Mouse (Mus musculus): ENCODE measurements around the gene 4933415A04Rik. TPM values are rescaled to one million over a fixed set of nuclear protein-coding genes. Genes with fewer than 3 reads are reported as not detected.

The 4933415A04Rik gene
- polyA plus RNA-seq, 1 experiment = 1.0 TPM

- H3K36me3 ChIP-seq (ENCODE audit: control insufficient read depth, insufficient read depth, low read length) = no peaks in the 10 kb centered on the region
- TF ChIP-seq POLR2A (IDR thresholded peaks at IDR 0.05; ENCODE audit: low read depth, low read length) = no peak
- peak; percentile 88; the same call in 1 of the 2 replicates for TF ChIP-seq CTCF (IDR thresholded peaks at IDR 0.05; ENCODE audit: extremely low read depth, insufficient read length, insufficient replicate concordance, low read depth, low read length)
- WGBS = 28% methylated on average over 12 of the region's 12 CpGs
- H3K27ac ChIP-seq (ENCODE audit: insufficient read depth, low read depth, low read length) = no peak overlapping the region
- no peaks in the 10 kb centered on the region for H3K27me3 ChIP-seq (ENCODE audit: control insufficient read depth, insufficient read depth, low read length)
- peaks cover 6% of the 10 kb centered on the region; the same call in 1 of the 2 replicates for H3K4me1 ChIP-seq (ENCODE audit: control insufficient read depth, insufficient read depth, insufficient read length, low read length)
- no peak overlapping the region for H3K4me3 ChIP-seq (ENCODE audit: low read depth, low read length)
These were observed 26.1 kb downstream of the 4933415A04Rik start for GRCm38 (mm10) chr11:43612834-43613488.

- no peak for TF ChIP-seq POLR2A (IDR thresholded peaks at IDR 0.05; ENCODE audit: low read depth, low read length)
- TF ChIP-seq CTCF (IDR thresholded peaks at IDR 0.05; ENCODE audit: extremely low read depth, insufficient read length, insufficient replicate concordance, low read depth, low read length) = no peak
- no peak overlapping the region for H3K27ac ChIP-seq (ENCODE audit: insufficient read depth, low read depth, low read length)
- no peaks in the 10 kb centered on the region for H3K27me3 ChIP-seq (ENCODE audit: control insufficient read depth, insufficient read depth, low read length)
- H3K4me1 ChIP-seq (ENCODE audit: control insufficient read depth, insufficient read depth, insufficient read length, low read length) = peaks cover 2% of the 10 kb centered on the region; the same call in 1 of the 2 replicates
- 52% methylated on average over 5 of the region's 5 CpGs for WGBS
- no peaks in the 10 kb centered on the region for H3K36me3 ChIP-seq (ENCODE audit: control insufficient read depth, insufficient read depth, low read length)
- H3K4me3 ChIP-seq (ENCODE audit: low read depth, low read length) = no peak overlapping the region
These were observed 31.1 kb downstream of the 4933415A04Rik start for GRCm38 (mm10) chr11:43617924-43618323.

- H3K4me3 ChIP-seq (ENCODE audit: low read depth, low read length) = no peak overlapping the region
- no peaks in the 10 kb centered on the region for H3K27me3 ChIP-seq (ENCODE audit: control insufficient read depth, insufficient read depth, low read length)
- WGBS = 72% methylated on average over 7 of the region's 7 CpGs
- peaks cover 2% of the 10 kb centered on the region; the same call in 1 of the 2 replicates for H3K4me1 ChIP-seq (ENCODE audit: control insufficient read depth, insufficient read depth, insufficient read length, low read length)
- H3K36me3 ChIP-seq (ENCODE audit: control insufficient read depth, insufficient read depth, low read length) = no peaks in the 10 kb centered on the region
- TF ChIP-seq POLR2A (IDR thresholded peaks at IDR 0.05; ENCODE audit: low read depth, low read length) (no peak), CTCF (IDR thresholded peaks at IDR 0.05; ENCODE audit: extremely low read depth, insufficient read length, insufficient replicate concordance, low read depth, low read length) (no peak)
- H3K27ac ChIP-seq (ENCODE audit: insufficient read depth, low read depth, low read length) = no peak overlapping the region
These were observed 31.6 kb downstream of the 4933415A04Rik start for GRCm38 (mm10) chr11:43618403-43618802.

GRCm38 (mm10) chr11:43621769-43622168 lies 34.9 kb downstream of the 4933415A04Rik start:
- Histone ChIP-seq H3K4me1 (ENCODE audit: control insufficient read depth, insufficient read depth, insufficient read length, low read length) (peaks cover 8% of the 10 kb centered on the region; the same call in 1 of the 2 replicates), H3K36me3 (ENCODE audit: control insufficient read depth, insufficient read depth, low read length) (no peaks in the 10 kb centered on the region), H3K27me3 (ENCODE audit: control insufficient read depth, insufficient read depth, low read length) (no peaks in the 10 kb centered on the region), H3K4me3 (ENCODE audit: low read depth, low read length) (no peak overlapping the region), H3K27ac (ENCODE audit: insufficient read depth, low read depth, low read length) (no peak overlapping the region)
- 29% methylated on average over 5 of the region's 5 CpGs for WGBS
- no peak for TF ChIP-seq POLR2A (IDR thresholded peaks at IDR 0.05; ENCODE audit: low read depth, low read length)
- no peak for TF ChIP-seq CTCF (IDR thresholded peaks at IDR 0.05; ENCODE audit: extremely low read depth, insufficient read length, insufficient replicate concordance, low read depth, low read length)

GRCm38 (mm10) chr11:43624341-43624740 lies 37.5 kb downstream of the 4933415A04Rik start:
- H3K27me3 ChIP-seq (ENCODE audit: control insufficient read depth, insufficient read depth, low read length) = no peaks in the 10 kb centered on the region
- no peak overlapping the region for H3K27ac ChIP-seq (ENCODE audit: insufficient read depth, low read depth, low read length)
- 78% methylated on average over 1 of the region's 1 CpGs for WGBS
- no peaks in the 10 kb centered on the region for H3K36me3 ChIP-seq (ENCODE audit: control insufficient read depth, insufficient read depth, low read length)
- peaks cover 10% of the 10 kb centered on the region; the same call in 1 of the 2 replicates for H3K4me1 ChIP-seq (ENCODE audit: control insufficient read depth, insufficient read depth, insufficient read length, low read length)
- no peak overlapping the region for H3K4me3 ChIP-seq (ENCODE audit: low read depth, low read length)
- TF ChIP-seq POLR2A (IDR thresholded peaks at IDR 0.05; ENCODE audit: low read depth, low read length) (no peak), CTCF (IDR thresholded peaks at IDR 0.05; ENCODE audit: extremely low read depth, insufficient read length, insufficient replicate concordance, low read depth, low read length) (no peak)

- H3K27ac ChIP-seq (ENCODE audit: insufficient read depth, low read depth, low read length) = peak overlapping the region; percentile 48
- H3K4me3 ChIP-seq (ENCODE audit: low read depth, low read length) = peak overlapping the region; percentile 18
- H3K36me3 ChIP-seq (ENCODE audit: control insufficient read depth, insufficient read depth, low read length) = no peaks in the 10 kb centered on the region
- no peaks in the 10 kb centered on the region for H3K27me3 ChIP-seq (ENCODE audit: control insufficient read depth, insufficient read depth, low read length)
- WGBS = 15% methylated on average over 12 of the region's 12 CpGs
- peaks cover 15% of the 10 kb centered on the region; the same call in 1 of the 2 replicates for H3K4me1 ChIP-seq (ENCODE audit: control insufficient read depth, insufficient read depth, insufficient read length, low read length)
- TF ChIP-seq CTCF (IDR thresholded peaks at IDR 0.05; ENCODE audit: extremely low read depth, insufficient read length, insufficient replicate concordance, low read depth, low read length) (no peak), POLR2A (IDR thresholded peaks at IDR 0.05; ENCODE audit: low read depth, low read length) (no peak)
These were observed 39.6 kb downstream of the 4933415A04Rik start for GRCm38 (mm10) chr11:43626300-43626926.

All from small intestine, adult 2 months (tissue).